Mouse (Mus musculus): Measurements from ENCODE around the gene Riox2. TPM values are rescaled to one million over a fixed set of nuclear protein-coding genes. Genes with fewer than 3 reads are reported as not detected.
"Not testable (repeated sequence)": the region's sequence is repeated elsewhere in the genome, so short reads cannot be mapped to it uniquely, and the experiment has no call there.

Riox2 gene
- 39.4 and 44.6 TPM in 2 replicates for polyA plus RNA-seq (2014; fragmentation: Nextera tagmentation; extraction: Ambion mirVana)

DNA sequence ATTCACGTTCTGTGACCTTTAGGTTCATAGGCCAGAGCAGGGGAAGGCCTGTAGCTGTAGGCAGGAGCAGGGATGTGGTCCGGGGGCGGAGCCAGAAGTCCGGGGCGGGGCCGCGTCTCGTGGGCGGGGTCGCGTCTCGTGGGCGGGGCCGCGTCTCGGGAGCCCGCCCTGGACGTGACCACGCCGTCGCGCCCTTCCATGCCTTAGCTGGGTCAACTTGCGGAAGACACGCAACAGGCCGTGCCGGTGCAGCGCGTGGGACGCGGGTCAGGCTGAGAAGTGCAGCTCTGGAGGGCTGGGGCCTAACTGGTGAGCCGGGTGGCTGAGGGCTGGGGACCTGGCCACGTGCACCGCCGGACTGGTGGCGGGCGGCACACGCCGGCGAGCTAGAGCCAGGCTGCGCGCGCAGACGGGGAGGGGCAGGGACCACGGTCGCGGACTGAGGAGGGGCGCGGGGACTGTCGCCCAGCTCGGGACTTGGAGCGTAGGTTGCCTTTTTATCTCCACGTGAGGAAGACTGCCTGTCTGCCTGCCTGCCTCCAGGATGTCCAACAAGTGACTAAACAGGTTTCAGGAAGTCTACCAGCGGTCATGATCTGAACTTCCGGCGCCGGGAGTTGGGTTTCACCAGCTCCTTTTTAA, at the start of gene Riox2:
Gene Riox2, plus strand, starts transcription at position 139 of the 642 bp plus-strand sequence.
- Histone ChIP-seq H3K4me2 (peak within 1 kb of the TSS; percentile 79), H3K4me1 (replicated peaks; ENCODE audit: control insufficient read depth, insufficient read depth, low read length) (peaks cover 3% of the 10 kb centered on the region), H3K27me3 (replicated peaks; ENCODE audit: control insufficient read depth, insufficient read depth, low read length) (no peaks in the 10 kb centered on the region), H3K4me3 (ENCODE audit: low read depth, low read length) (peak within 1 kb of the TSS; percentile 73), H3K9ac (ENCODE audit: low read depth, low read length) (peak within 1 kb of the TSS; percentile 83), H3K9me3 (ENCODE audit: control insufficient read depth, low read length) (no peaks in the 10 kb centered on the region), H3K27ac (ENCODE audit: low read depth, low read length) (peak within 1 kb of the TSS; percentile 74), H3K36me3 (ENCODE audit: control insufficient read depth, insufficient read depth, low read length) (no peaks in the 10 kb centered on the region; the same call in 1 of the 2 replicates)
- peak; percentile 89 for DNase-seq (ENCODE audit: low spot score)
- ATAC-seq (replicated peaks; ENCODE audit: low FRiP score), result peak; percentile 95
- under 1% methylated on average over 56 of the region's 56 CpGs for WGBS

DNA sequence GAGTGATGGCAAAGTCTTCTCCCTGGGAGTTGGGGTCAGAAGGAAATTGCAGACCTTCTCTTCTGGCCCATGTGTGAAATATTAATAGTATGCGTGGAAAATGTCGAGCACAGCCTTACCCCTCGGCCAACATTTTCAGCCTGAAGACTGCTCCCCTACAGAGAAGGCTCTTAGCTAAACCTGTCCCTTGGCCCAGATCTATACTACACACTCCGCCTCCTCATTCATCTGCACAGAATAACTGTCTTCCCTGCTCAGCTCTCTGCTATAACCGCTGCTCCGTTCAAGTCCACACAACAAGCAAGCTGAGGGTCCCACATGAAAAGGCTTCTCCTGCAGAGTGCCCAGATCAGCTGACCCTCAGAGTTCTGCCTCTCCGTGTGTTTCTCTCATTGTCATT, 43.6 kb upstream of the Riox2 start:
- Histone ChIP-seq H3K36me3 (ENCODE audit: control insufficient read depth, insufficient read depth, low read length) (no peaks in the 10 kb centered on the region), H3K4me3 (ENCODE audit: low read depth, low read length) (no peak overlapping the region), H3K9me3 (ENCODE audit: control insufficient read depth, low read length) (no peaks in the 10 kb centered on the region), H3K27me3 (replicated peaks; ENCODE audit: control insufficient read depth, insufficient read depth, low read length) (no peaks in the 10 kb centered on the region), H3K4me2 (no peak overlapping the region), H3K9ac (ENCODE audit: low read depth, low read length) (no peak overlapping the region), H3K27ac (ENCODE audit: low read depth, low read length) (no peak overlapping the region), H3K4me1 (replicated peaks; ENCODE audit: control insufficient read depth, insufficient read depth, low read length) (no peaks in the 10 kb centered on the region)
- 80% methylated on average over 7 of the region's 7 CpGs for WGBS
- DNase-seq (ENCODE audit: low spot score), result no peak
- no peak for ATAC-seq (replicated peaks; ENCODE audit: low FRiP score)

DNA sequence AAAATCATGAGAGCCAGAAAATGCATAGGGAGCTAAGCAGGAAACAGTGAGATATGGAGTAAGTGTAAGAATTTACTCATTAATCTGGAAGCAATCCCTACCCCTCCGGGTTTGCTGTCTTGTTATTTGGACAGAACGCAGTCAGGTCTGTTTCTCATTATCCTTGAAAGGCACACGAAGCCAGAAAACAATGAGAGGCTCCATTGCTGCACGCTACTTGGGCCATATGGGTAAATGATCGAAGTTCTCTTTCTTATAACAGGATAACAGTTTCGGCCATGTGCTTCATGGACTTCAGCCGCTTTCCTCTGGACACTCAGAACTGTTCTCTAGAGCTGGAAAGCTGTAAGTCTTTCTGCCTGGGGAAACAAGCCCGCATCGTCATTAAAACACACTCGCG, 38.4 kb upstream of the Riox2 start:
- DNase-seq (ENCODE audit: low spot score), result no peak
- Histone ChIP-seq H3K4me2 (no peak overlapping the region), H3K27ac (ENCODE audit: low read depth, low read length) (no peak overlapping the region), H3K27me3 (replicated peaks; ENCODE audit: control insufficient read depth, insufficient read depth, low read length) (no peaks in the 10 kb centered on the region), H3K36me3 (ENCODE audit: control insufficient read depth, insufficient read depth, low read length) (no peaks in the 10 kb centered on the region), H3K4me3 (ENCODE audit: low read depth, low read length) (no peak overlapping the region), H3K9ac (ENCODE audit: low read depth, low read length) (no peak overlapping the region), H3K4me1 (replicated peaks; ENCODE audit: control insufficient read depth, insufficient read depth, low read length) (no peaks in the 10 kb centered on the region), H3K9me3 (ENCODE audit: control insufficient read depth, low read length) (no peaks in the 10 kb centered on the region)
- no peak for ATAC-seq (replicated peaks; ENCODE audit: low FRiP score)
- WGBS, result 83% methylated on average over 11 of the region's 11 CpGs

DNA sequence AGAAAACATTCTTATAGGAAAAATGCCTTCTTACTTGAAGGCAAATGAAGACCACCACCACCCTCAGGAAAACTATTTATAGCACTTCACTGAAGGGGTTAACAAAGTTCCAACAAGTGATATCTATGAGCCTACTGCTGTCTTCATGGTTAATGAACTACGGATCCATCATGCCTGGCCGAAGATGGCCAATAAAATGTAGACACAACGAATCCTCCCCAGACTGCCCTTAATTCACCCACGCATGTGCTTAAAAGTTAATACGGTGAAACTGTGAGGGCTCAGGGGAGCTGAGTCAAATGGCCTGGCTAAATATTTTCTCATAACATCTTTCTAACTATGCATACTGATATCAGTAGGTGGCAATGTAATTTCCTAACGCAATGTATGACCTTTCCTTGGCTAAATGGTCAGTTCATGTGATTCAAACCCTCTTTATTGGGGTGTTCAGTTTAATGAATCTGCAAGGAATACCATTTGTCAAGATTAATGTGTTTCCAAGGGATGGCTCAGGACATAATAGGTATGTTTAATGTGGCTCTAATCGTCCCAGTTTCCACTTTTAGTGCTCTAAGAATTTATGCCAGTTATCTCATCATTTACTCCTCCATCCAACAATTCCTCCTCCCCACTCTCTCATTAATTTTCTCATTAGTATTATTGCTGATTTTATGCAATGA, 26.6 kb upstream of the Riox2 start:
- no peak for DNase-seq (ENCODE audit: low spot score)
- 84% methylated on average over 7 of the region's 7 CpGs for WGBS
- Histone ChIP-seq H3K4me3 (ENCODE audit: low read depth, low read length) (no peak overlapping the region), H3K27ac (ENCODE audit: low read depth, low read length) (no peak overlapping the region), H3K36me3 (ENCODE audit: control insufficient read depth, insufficient read depth, low read length) (no peaks in the 10 kb centered on the region), H3K4me1 (replicated peaks; ENCODE audit: control insufficient read depth, insufficient read depth, low read length) (no peaks in the 10 kb centered on the region), H3K4me2 (no peak overlapping the region), H3K9me3 (ENCODE audit: control insufficient read depth, low read length) (no peaks in the 10 kb centered on the region), H3K9ac (ENCODE audit: low read depth, low read length) (no peak overlapping the region), H3K27me3 (replicated peaks; ENCODE audit: control insufficient read depth, insufficient read depth, low read length) (no peaks in the 10 kb centered on the region)
- no peak for ATAC-seq (replicated peaks; ENCODE audit: low FRiP score)

DNA sequence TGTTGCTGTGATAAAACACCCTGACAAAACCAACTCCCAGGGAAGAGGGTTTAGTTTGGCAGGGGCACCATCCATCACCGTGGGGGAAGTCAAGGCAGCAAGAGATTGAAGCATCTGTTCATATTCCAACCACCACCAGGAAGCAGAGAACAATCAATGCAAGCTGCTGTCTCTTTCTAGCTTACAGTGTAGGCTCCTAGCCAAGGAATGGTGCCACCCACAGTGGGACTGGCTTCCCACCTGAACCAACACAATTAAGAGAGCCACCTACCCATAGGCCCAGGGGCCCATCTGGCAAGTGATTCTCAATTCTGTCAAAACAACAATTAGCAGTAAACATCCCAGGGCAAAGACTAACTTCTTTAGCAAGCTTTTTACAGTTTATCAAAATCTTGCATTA, 23.4 kb upstream of the Riox2 start:
- no peaks in the 10 kb centered on the region for H3K9me3 ChIP-seq (ENCODE audit: control insufficient read depth, low read length)
- no peaks in the 10 kb centered on the region for H3K4me1 ChIP-seq (replicated peaks; ENCODE audit: control insufficient read depth, insufficient read depth, low read length)
- ATAC-seq (replicated peaks; ENCODE audit: low FRiP score), result no peak
- H3K27me3 ChIP-seq (replicated peaks; ENCODE audit: control insufficient read depth, insufficient read depth, low read length), result no peaks in the 10 kb centered on the region
- H3K36me3 ChIP-seq (ENCODE audit: control insufficient read depth, insufficient read depth, low read length), result no peaks in the 10 kb centered on the region
- no peak for DNase-seq (ENCODE audit: low spot score)
- no peak overlapping the region for H3K9ac ChIP-seq (ENCODE audit: low read depth, low read length)
- 77% methylated on average over 1 of the region's 1 CpGs for WGBS
- no peak overlapping the region for H3K27ac ChIP-seq (ENCODE audit: low read depth, low read length)
- no peak overlapping the region for H3K4me3 ChIP-seq (ENCODE audit: low read depth, low read length)
- no peak overlapping the region for H3K4me2 ChIP-seq

DNA sequence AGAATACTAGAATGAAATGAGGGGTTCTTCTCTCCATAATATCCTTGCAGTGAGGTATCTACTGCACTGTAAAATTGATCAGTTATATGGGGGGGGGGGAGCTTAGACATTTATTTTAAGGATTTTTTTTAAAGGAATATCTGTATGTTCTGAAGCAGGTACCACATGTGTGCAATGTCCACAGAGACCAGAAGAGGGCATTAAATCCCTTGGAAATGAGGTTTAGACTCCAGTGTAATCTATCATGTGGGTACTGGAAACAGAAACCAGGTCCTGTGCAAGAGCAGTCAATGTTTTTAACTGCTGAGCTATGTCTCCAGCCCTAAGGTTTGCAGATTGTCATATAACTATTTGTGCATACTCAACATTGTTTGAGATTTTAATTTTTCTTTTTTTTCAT, 22.5 kb upstream of the Riox2 start:
- H3K27me3 ChIP-seq (replicated peaks; ENCODE audit: control insufficient read depth, insufficient read depth, low read length), result no peaks in the 10 kb centered on the region
- ATAC-seq (replicated peaks; ENCODE audit: low FRiP score), result no peak
- H3K9me3 ChIP-seq (ENCODE audit: control insufficient read depth, low read length), result no peaks in the 10 kb centered on the region
- H3K4me1 ChIP-seq (replicated peaks; ENCODE audit: control insufficient read depth, insufficient read depth, low read length), result no peaks in the 10 kb centered on the region
- H3K27ac ChIP-seq (ENCODE audit: low read depth, low read length), result no peak overlapping the region
- no peak for DNase-seq (ENCODE audit: low spot score)
- no peak overlapping the region for H3K9ac ChIP-seq (ENCODE audit: low read depth, low read length)
- H3K4me2 ChIP-seq, result no peak overlapping the region
- H3K4me3 ChIP-seq (ENCODE audit: low read depth, low read length), result no peak overlapping the region
- no peaks in the 10 kb centered on the region for H3K36me3 ChIP-seq (ENCODE audit: control insufficient read depth, insufficient read depth, low read length)

DNA sequence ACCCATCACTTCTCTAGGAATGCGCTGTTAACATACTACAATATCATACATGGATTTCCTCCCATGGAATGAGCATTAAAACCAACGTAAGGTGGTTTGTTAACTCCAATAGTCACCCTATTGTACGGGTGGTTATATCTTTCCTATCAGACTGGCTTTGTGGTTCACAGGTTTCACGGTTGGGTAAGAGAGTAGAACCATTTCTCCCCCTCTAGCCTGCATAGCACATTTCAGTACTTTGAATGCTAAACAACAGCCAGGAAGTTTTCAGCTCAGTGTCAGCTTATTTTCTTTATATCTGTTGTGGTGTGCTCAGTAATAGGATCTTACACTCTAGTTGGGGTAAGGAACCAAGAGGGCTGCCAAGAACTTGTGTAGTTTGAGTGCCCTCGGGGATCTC, 19.8 kb upstream of the Riox2 start:
- Histone ChIP-seq H3K36me3 (ENCODE audit: control insufficient read depth, insufficient read depth, low read length) (no peaks in the 10 kb centered on the region), H3K9me3 (ENCODE audit: control insufficient read depth, low read length) (no peaks in the 10 kb centered on the region), H3K27me3 (replicated peaks; ENCODE audit: control insufficient read depth, insufficient read depth, low read length) (no peaks in the 10 kb centered on the region), H3K4me3 (ENCODE audit: low read depth, low read length) (no peak overlapping the region), H3K9ac (ENCODE audit: low read depth, low read length) (no peak overlapping the region), H3K27ac (ENCODE audit: low read depth, low read length) (no peak overlapping the region), H3K4me2 (no peak overlapping the region), H3K4me1 (replicated peaks; ENCODE audit: control insufficient read depth, insufficient read depth, low read length) (no peaks in the 10 kb centered on the region)
- WGBS, result 75% methylated on average over 5 of the region's 5 CpGs
- no peak for ATAC-seq (replicated peaks; ENCODE audit: low FRiP score)
- no peak for DNase-seq (ENCODE audit: low spot score)

DNA sequence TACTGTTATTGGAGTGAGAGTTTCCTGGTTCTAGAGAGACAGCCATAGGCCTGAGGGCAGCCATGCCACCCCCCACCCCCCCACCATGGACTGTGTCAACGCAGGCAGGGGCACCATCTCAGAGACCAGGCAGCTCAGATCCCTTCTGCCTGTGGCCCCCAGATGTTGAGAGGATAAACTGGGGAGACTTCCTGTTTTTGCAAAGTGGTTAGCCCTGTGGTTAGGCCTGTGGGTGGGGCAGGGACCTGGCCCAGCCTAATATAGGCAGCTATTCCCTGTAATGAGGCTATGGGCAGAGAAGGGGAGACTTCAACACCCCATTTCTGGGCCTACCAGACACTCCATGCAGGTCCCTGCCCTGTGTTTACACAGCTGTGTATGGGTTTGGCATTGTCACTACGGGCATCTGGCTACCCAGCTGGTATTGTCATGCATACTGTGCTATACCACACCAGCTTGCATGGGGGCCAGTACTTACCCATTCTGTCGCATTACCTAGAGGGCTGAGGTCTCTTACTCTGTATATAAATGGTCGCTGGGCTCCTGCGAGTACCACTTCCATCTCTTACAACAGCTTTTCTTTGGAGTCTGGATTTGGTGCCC, 12.2 kb upstream of the Riox2 start:
- peak; percentile 79 for ATAC-seq (replicated peaks; ENCODE audit: low FRiP score)
- not testable (repeated sequence) for H3K27me3 ChIP-seq (replicated peaks; ENCODE audit: control insufficient read depth, insufficient read depth, low read length); H3K4me1 ChIP-seq (replicated peaks; ENCODE audit: control insufficient read depth, insufficient read depth, low read length); H3K27ac ChIP-seq (ENCODE audit: low read depth, low read length); H3K36me3 ChIP-seq (ENCODE audit: control insufficient read depth, insufficient read depth, low read length); DNase-seq (ENCODE audit: low spot score); H3K9ac ChIP-seq (ENCODE audit: low read depth, low read length); H3K9me3 ChIP-seq (ENCODE audit: control insufficient read depth, low read length); H3K4me2 ChIP-seq; H3K4me3 ChIP-seq (ENCODE audit: low read depth, low read length)
- WGBS, result 64% methylated on average over 4 of the region's 5 CpGs

DNA sequence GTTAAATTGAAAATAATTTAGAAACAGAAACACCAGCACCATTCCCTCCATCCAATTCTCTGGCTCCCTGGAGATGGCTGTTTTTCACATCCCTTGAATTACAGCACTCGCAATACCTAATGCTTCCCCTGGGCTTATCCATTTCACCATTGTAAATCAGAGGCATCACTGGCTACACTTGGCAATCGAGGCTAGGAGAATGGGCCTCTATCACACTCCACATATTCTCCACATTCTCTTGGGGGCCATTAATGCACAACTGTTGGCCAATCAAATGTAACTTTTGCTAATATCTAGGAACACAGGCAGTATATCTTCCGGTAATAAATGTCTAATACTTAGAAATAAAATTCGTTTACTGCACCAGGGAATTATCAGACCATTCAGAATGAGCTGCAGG, 8.0 kb upstream of the Riox2 start:
- no peaks in the 10 kb centered on the region for H3K9me3 ChIP-seq (ENCODE audit: control insufficient read depth, low read length)
- no peak overlapping the region for H3K9ac ChIP-seq (ENCODE audit: low read depth, low read length)
- WGBS, result 79% methylated on average over 4 of the region's 4 CpGs
- H3K27me3 ChIP-seq (replicated peaks; ENCODE audit: control insufficient read depth, insufficient read depth, low read length), result no peaks in the 10 kb centered on the region
- H3K27ac ChIP-seq (ENCODE audit: low read depth, low read length), result no peak overlapping the region
- H3K4me2 ChIP-seq, result no peak overlapping the region
- H3K36me3 ChIP-seq (ENCODE audit: control insufficient read depth, insufficient read depth, low read length), result no peaks in the 10 kb centered on the region
- no peak overlapping the region for H3K4me3 ChIP-seq (ENCODE audit: low read depth, low read length)
- DNase-seq (ENCODE audit: low spot score) (no peak), ATAC-seq (replicated peaks; ENCODE audit: low FRiP score) (no peak)
- no peaks in the 10 kb centered on the region for H3K4me1 ChIP-seq (replicated peaks; ENCODE audit: control insufficient read depth, insufficient read depth, low read length)
